Mouse (Mus musculus) embryonic fibroblast, embryonic 13.5 days (primary cell): Measurements from ENCODE around the gene Gm11213.

Source experiments
- CTCF ChIP-seq: IDR thresholded peaks from 2 replicates; pipeline ENCODE4 v1.5.1; 2011; ENCODE audit warnings: mild to moderate bottlenecking, control low read depth, low read length, moderate library complexity, borderline replicate concordance; ENCODE audit not compliant: insufficient read depth
- POLR2A ChIP-seq: IDR thresholded peaks from 2 replicates; pipeline ENCODE4 v1.6.1; 2011; ENCODE audit warnings: low read depth, mild to moderate bottlenecking, control low read depth, low read length, moderate library complexity

DNA sequence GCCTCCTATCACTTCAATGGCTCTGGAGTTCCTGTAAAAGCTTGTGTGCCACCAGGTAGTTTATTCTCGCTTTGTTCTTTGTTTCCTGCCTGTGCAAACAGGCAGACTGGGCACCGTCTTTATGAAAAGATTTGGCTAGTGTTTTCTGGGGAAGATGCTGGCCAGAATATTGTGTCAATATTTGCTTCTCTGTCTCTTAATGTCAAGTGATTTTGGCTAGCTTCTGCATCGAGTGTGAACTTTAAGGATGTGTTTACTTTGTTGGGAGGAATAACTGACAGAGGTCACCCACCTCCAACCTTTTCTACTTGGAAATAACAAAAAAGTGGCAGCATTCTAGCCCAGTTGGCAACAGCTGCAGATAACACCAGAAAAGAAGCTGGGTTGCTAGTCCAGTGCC is 50.4 kb downstream of the Gm11213 start:
- no peak for TF ChIP-seq POLR2A
- TF ChIP-seq CTCF = no peak
